Mouse (Mus musculus) midbrain, embryonic 12.5 days (tissue): ENCODE results near the gene Tmem170. TPM values are rescaled to one million over a fixed set of nuclear protein-coding genes. Genes with fewer than 3 reads are reported as not detected.

Experiments used
- ATAC-seq: fragments of 200-750 bp; cut with Nextera tagmentation; 2 replicates; pipeline ENCODE4 v1.8.0; 2017; ENCODE audit warnings: low read depth, moderate TSS enrichment, moderate library complexity; ENCODE audit not compliant: low FRiP score
- H3K27ac ChIP-seq: fragments of 300-500 bp; sonication (generic); replicated peaks from 2 replicates; pipeline ENCODE4 v1.5.1; 2016; ENCODE audit warnings: mild to moderate bottlenecking
- H3K27me3 ChIP-seq: fragments of 300-500 bp; sonication (generic); 2 replicates; pipeline ENCODE4 v1.6.1; 2016; ENCODE audit warnings: mild to moderate bottlenecking
- H3K36me3 ChIP-seq: fragments of 300-500 bp; sonication (generic); 2 replicates; pipeline ENCODE4 v1.6.1; 2016
- H3K4me1 ChIP-seq: fragments of 300-500 bp; sonication (generic); 2 replicates; pipeline ENCODE4 v1.6.1; 2016
- H3K4me2 ChIP-seq: fragments of 300-500 bp; sonication (generic); replicated peaks from 2 replicates; pipeline ENCODE4 v1.6.1; 2016; ENCODE audit warnings: mild to moderate bottlenecking, moderate library complexity
- H3K4me3 ChIP-seq: fragments of 300-500 bp; sonication (generic); 2 replicates; pipeline ENCODE4 v1.5.1; 2016; ENCODE audit warnings: mild to moderate bottlenecking
- H3K9ac ChIP-seq: fragments of 300-500 bp; sonication (generic); replicated peaks from 2 replicates; pipeline ENCODE4 v1.6.1; 2016; ENCODE audit warnings: mild to moderate bottlenecking, moderate library complexity
- H3K9me3 ChIP-seq: fragments of 300-500 bp; sonication (generic); 2 replicates; pipeline ENCODE4 v1.6.1; 2016; ENCODE audit warnings: mild to moderate bottlenecking
- WGBS: fragments of 180-500 bp; shearing (Covaris S2); methylation state at CpG from one replicate; pipeline ENCODE4 v1.1.7; 2016; 5-methylcytosine and 5-hydroxymethylcytosine counted together
- polyA plus RNA-seq: library from polyadenylated mRNA; unstranded; fragments of >200 nt; fragmentation: Nextera tagmentation; extraction: Ambion mirVana; gene quantifications from 2 replicates; pipeline ENCODE4 v1.2.1, GENCODE M21; 2016

Tmem170 gene
- polyA plus RNA-seq, 1 experiment from 2014 or later, result 7.3 TPM

- Histone ChIP-seq H3K4me2 (no peak overlapping the region), H3K4me3 (no peak overlapping the region), H3K4me1 (peaks cover 4% of the 10 kb centered on the region; the same call in 1 of the 2 replicates), H3K27me3 (peaks cover 27% of the 10 kb centered on the region), H3K36me3 (no peaks in the 10 kb centered on the region), H3K9ac (no peak overlapping the region), H3K9me3 (no peaks in the 10 kb centered on the region), H3K27ac (no peak overlapping the region)
- no peak for ATAC-seq
- 81% methylated on average over 7 of the region's 7 CpGs for WGBS
These were observed 18.4 kb upstream of the Tmem170 start for GRCm38 (mm10) chr8:111894955-111895354.

- Histone ChIP-seq H3K9ac (no peak overlapping the region), H3K4me1 (peaks cover 4% of the 10 kb centered on the region; the same call in 1 of the 2 replicates), H3K9me3 (no peaks in the 10 kb centered on the region), H3K4me2 (no peak overlapping the region), H3K4me3 (no peak overlapping the region), H3K27ac (no peak overlapping the region), H3K36me3 (no peaks in the 10 kb centered on the region), H3K27me3 (peaks cover 47% of the 10 kb centered on the region)
- WGBS, result 62% methylated on average over 5 of the region's 5 CpGs
- ATAC-seq, result no peak
These were observed 16.1 kb upstream of the Tmem170 start for GRCm38 (mm10) chr8:111892615-111893014.

DNA sequence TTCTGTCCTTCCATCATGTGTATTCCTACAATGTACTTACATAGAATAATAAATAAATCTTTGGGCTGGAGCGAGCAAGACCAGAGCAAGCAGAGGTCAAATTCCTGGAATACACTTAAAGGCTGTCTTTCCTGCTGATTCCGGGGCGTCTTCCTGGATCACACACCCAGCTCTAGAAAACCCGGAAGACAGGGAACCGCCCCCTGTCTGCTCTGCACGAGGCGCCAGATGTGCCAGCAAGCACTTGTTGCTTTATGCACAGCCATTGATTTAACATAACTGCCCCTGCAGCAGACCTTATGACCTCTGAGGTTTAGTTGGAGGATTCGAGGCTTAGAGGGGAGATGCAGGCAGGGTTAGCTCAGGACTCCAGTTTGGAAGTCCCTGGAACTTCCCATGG is 15.4 kb upstream of the Tmem170 start:
- no peak for ATAC-seq
- H3K4me2 ChIP-seq, result no peak overlapping the region
- H3K9me3 ChIP-seq, result no peaks in the 10 kb centered on the region
- H3K4me1 ChIP-seq, result peaks cover 4% of the 10 kb centered on the region; the same call in 1 of the 2 replicates
- H3K4me3 ChIP-seq, result no peak overlapping the region
- 47% methylated on average over 8 of the region's 8 CpGs for whole genome bisulfite sequencing
- H3K36me3 ChIP-seq, result no peaks in the 10 kb centered on the region
- peaks cover 49% of the 10 kb centered on the region for H3K27me3 ChIP-seq
- H3K27ac ChIP-seq, result no peak overlapping the region
- H3K9ac ChIP-seq, result no peak overlapping the region

DNA sequence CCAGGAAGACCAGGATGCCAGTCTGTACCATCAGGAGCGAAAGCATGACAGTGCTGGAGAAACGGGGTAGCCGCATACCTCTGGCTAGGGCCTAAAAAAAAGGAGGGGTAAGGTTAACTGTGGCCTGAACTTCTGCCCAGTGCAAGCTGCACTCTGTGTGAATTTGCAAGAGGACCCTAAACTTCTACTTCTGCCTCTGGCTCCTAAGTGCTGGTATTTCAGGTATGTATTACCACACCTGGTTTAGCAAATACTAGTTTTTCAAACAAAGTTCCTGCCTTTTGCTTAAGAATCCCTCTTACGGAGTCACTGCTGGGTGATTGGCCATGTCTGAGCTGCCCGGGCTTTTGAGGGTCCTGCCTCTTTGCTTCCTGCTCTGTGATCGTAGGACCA is 14.4 kb upstream of the Tmem170 start:
- H3K4me3 ChIP-seq, result no peak overlapping the region
- no peak overlapping the region for H3K27ac ChIP-seq
- H3K27me3 ChIP-seq, result peaks cover 49% of the 10 kb centered on the region
- ATAC-seq, result no peak
- no peak overlapping the region for H3K9ac ChIP-seq
- no peaks in the 10 kb centered on the region for H3K36me3 ChIP-seq
- no peaks in the 10 kb centered on the region for H3K9me3 ChIP-seq
- WGBS, result 55% methylated on average over 6 of the region's 6 CpGs
- H3K4me1 ChIP-seq, result peaks cover 4% of the 10 kb centered on the region; the same call in 1 of the 2 replicates
- no peak overlapping the region for H3K4me2 ChIP-seq

- Histone ChIP-seq H3K4me3 (peak overlapping the region; percentile 23; the same call in 1 of the 2 replicates), H3K4me2 (peak overlapping the region; percentile 37), H3K9ac (no peak overlapping the region), H3K27ac (no peak overlapping the region), H3K27me3 (peaks cover 49% of the 10 kb centered on the region), H3K4me1 (peaks cover 4% of the 10 kb centered on the region; the same call in 1 of the 2 replicates), H3K36me3 (no peaks in the 10 kb centered on the region), H3K9me3 (no peaks in the 10 kb centered on the region)
- ATAC-seq, result no peak
- 13% methylated on average over 86 of the region's 86 CpGs for WGBS
These were observed 13.7 kb upstream of the Tmem170 start for GRCm38 (mm10) chr8:111889931-111890910.

DNA sequence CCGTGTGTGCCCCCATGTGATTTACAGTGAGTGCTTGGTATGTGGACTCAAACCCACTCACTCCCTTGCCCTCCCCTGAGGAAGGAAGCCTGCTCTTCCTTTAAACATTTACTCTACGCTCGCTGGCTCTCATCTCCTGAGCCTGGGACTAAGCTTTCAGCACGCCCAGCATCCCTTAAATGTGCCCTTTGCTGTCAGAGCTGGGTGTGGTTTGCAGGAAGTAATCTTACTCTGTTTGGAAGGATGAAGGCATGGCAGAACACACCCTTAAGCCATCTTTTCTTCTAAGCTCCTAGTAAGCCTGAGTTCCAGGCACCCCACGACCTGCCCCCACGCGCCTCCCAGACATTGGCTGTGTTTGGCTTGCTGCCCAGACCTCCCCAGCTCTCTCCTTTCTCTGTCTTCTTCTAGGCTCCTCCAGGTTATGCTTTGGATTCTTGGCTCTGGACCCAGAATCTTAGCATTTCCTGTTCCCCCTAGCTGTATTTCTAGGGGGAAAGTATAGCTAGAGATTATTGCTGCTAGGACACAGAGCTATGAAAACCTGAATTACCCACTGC is 11.6 kb upstream of the Tmem170 start:
- no peak overlapping the region for H3K4me3 ChIP-seq
- no peak for ATAC-seq
- WGBS, result 56% methylated on average over 7 of the region's 7 CpGs

DNA sequence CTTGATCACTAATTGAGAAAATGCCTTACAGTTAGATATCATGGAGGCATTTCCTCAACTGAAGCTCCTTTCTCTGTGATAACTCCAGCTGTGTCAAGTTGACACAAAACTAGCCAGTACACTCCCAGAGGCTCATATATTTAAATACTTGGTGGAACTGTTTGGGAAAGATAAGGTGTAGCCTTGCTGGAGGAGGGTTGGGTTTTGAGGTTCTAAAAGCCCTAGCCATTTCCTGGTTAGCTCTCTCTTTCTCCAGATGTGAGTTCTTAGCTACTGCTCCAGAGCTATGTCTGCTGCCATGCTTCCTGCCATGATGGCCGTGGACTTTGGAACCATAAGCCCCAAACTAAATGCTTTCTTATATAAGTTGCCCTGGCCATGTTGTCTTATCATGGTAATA is 10.9 kb upstream of the Tmem170 start:
- Histone ChIP-seq H3K4me2 (no peak overlapping the region), H3K27me3 (peaks cover 47% of the 10 kb centered on the region), H3K36me3 (no peaks in the 10 kb centered on the region), H3K4me3 (no peak overlapping the region), H3K9me3 (no peaks in the 10 kb centered on the region), H3K9ac (no peak overlapping the region), H3K4me1 (peaks cover 4% of the 10 kb centered on the region; the same call in 1 of the 2 replicates), H3K27ac (no peak overlapping the region)
- ATAC-seq, result no peak
- WGBS, result 86% methylated on average over 1 of the region's 1 CpGs

More for the DNA sequence above, 11.6 kb upstream of the Tmem170 start:
- Histone ChIP-seq H3K27me3 (peaks cover 49% of the 10 kb centered on the region), H3K27ac (no peak overlapping the region), H3K36me3 (no peaks in the 10 kb centered on the region), H3K9me3 (no peaks in the 10 kb centered on the region), H3K9ac (no peak overlapping the region), H3K4me2 (no peak overlapping the region), H3K4me1 (peaks cover 4% of the 10 kb centered on the region; the same call in 1 of the 2 replicates)

- no peaks in the 10 kb centered on the region for H3K36me3 ChIP-seq
- no peak overlapping the region for H3K9ac ChIP-seq
- H3K4me3 ChIP-seq, result no peak overlapping the region
- H3K9me3 ChIP-seq, result no peaks in the 10 kb centered on the region
- 83% methylated on average over 4 of the region's 4 CpGs for WGBS
- H3K4me1 ChIP-seq, result no peaks in the 10 kb centered on the region; the same call in 1 of the 2 replicates
- peaks cover 10% of the 10 kb centered on the region for H3K27me3 ChIP-seq
- ATAC-seq, result no peak
- H3K4me2 ChIP-seq, result no peak overlapping the region
- no peak overlapping the region for H3K27ac ChIP-seq
These were observed 7.1 kb upstream of the Tmem170 start for GRCm38 (mm10) chr8:111883615-111884014.

GRCm38 (mm10) chr8:111881591-111881990 is 5.0 kb upstream of the Tmem170 start:
- H3K4me2 ChIP-seq, result no peak overlapping the region
- H3K4me3 ChIP-seq, result no peak overlapping the region
- H3K9ac ChIP-seq, result no peak overlapping the region
- no peaks in the 10 kb centered on the region for H3K9me3 ChIP-seq
- H3K36me3 ChIP-seq, result no peaks in the 10 kb centered on the region
- no peak overlapping the region for H3K27ac ChIP-seq
- H3K27me3 ChIP-seq, result no peaks in the 10 kb centered on the region
- ATAC-seq, result no peak
- H3K4me1 ChIP-seq, result no peaks in the 10 kb centered on the region
- 7% methylated on average over 2 of the region's 2 CpGs for WGBS

DNA sequence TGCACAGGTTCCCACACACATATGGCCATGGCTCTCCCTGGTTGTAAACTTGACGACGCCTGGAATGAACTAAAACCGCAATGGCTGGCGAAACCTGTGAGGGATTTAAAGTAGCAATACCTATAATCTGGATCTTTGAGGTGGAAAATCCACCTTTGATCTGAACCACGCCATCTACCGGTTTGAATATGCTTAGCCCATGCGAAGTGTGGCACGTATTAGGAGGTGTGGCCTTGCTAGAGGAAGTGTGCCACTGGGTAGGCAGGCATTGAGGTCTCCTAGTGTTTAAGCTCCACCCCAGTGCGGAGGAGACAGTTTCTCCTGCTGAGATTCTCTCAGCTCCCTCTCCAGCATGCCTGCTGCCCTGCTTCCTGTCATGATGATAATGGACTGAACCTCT is 1.2 kb upstream of the Tmem170 start:
- no peak overlapping the region for H3K27ac ChIP-seq
- no peak overlapping the region for H3K4me2 ChIP-seq
- no peaks in the 10 kb centered on the region for H3K27me3 ChIP-seq
- 74% methylated on average over 9 of the region's 9 CpGs for WGBS
- peaks cover 5% of the 10 kb centered on the region; the same call in 1 of the 2 replicates for H3K4me1 ChIP-seq
- ATAC-seq, result no peak
- no peak overlapping the region for H3K9ac ChIP-seq
- no peaks in the 10 kb centered on the region for H3K9me3 ChIP-seq
- no peak overlapping the region for H3K4me3 ChIP-seq
- H3K36me3 ChIP-seq, result no peaks in the 10 kb centered on the region

- ATAC-seq, result no peak
- WGBS, result 34% methylated on average over 9 of the region's 9 CpGs
These were observed 792 bp downstream of the Tmem170 start for GRCm38 (mm10) chr8:111875758-111876157.

GRCm38 (mm10) chr8:111871278-111871677 is 5.3 kb downstream of the Tmem170 start:
- ATAC-seq, result no peak
- H3K4me2 ChIP-seq, result no peak overlapping the region
- no peaks in the 10 kb centered on the region for H3K27me3 ChIP-seq
- 83% methylated on average over 3 of the region's 3 CpGs for WGBS
- no peaks in the 10 kb centered on the region for H3K9me3 ChIP-seq
- H3K27ac ChIP-seq, result no peak overlapping the region
- H3K36me3 ChIP-seq, result no peaks in the 10 kb centered on the region
- H3K4me3 ChIP-seq, result no peak overlapping the region
- H3K9ac ChIP-seq, result no peak overlapping the region
- peaks cover 5% of the 10 kb centered on the region; the same call in 1 of the 2 replicates for H3K4me1 ChIP-seq

More at GRCm38 (mm10) chr8:111875758-111876157, 792 bp downstream of the Tmem170 start:
- H3K4me1 ChIP-seq, result peaks cover 5% of the 10 kb centered on the region; the same call in 1 of the 2 replicates
- H3K27ac ChIP-seq, result no peak overlapping the region
- no peaks in the 10 kb centered on the region for H3K27me3 ChIP-seq
- H3K4me3 ChIP-seq, result peak overlapping the region; percentile 82
- H3K9me3 ChIP-seq, result no peaks in the 10 kb centered on the region
- H3K36me3 ChIP-seq, result no peaks in the 10 kb centered on the region
- H3K4me2 ChIP-seq, result peak overlapping the region; percentile 86
- H3K9ac ChIP-seq, result peak overlapping the region; percentile 66
